Mouse (Mus musculus) cerebellum, adult 2 months (tissue): Measurements from ENCODE around the gene Btbd19.

Experiments used
- CTCF ChIP-seq: fragments of 200-500 bp; IDR thresholded peaks from 2 replicates; pipeline ENCODE4 v1.5.1; 2011; ENCODE audit warnings: low read depth, mild to moderate bottlenecking, control low read depth, low read length, moderate library complexity, borderline replicate concordance; ENCODE audit not compliant: insufficient read depth
- POLR2A ChIP-seq: fragments of 200-500 bp; IDR thresholded peaks from 2 replicates; pipeline ENCODE4 v1.6.1; 2011; ENCODE audit warnings: low read length, control low read depth, borderline replicate concordance; ENCODE audit not compliant: insufficient read depth

- TF ChIP-seq POLR2A (no peak), CTCF (no peak)
Observed at GRCm38 (mm10) chr4:117087948-117088640, 37.4 kb downstream of the Btbd19 start.
